Comparison of ENCODE assay signal across 8 mouse cellular contexts in genomic region chr7:89370917-89371316, GRCm38 (mm10). TPM values are rescaled to one million over a fixed set of nuclear protein-coding genes. Genes with fewer than 3 reads are reported as not detected.
A peak's percentile ranks its signal among the peaks of the same experiment; 100 is the strongest.
DNase-seq lines count a peak whose midpoint lies in the region; ATAC-seq lines count a peak whose summit lies in the region.

No protein-coding gene starts in this region.

- peak; percentile 28 to 32 for DNase-seq in cerebellum, adult 18-20 months
- DNase-seq in ovary, postnatal 36 days (ENCODE audit: low spot score), result peak; percentile 38
- no peak for DNase-seq in ovary, postnatal 14 days (ENCODE audit: low spot score)
- DNase-seq in gastrocnemius, postnatal 25 days, result peak; percentile 14
- DNase-seq in kidney, postnatal 10 days, result peak; percentile 75
- peak; percentile 72 for DNase-seq in lung, postnatal 25 days (ENCODE audit: low spot score)
- DNase-seq in yolk sac, embryonic 10.5 days (ENCODE audit: low spot score), result peak; percentile 33

- ATAC-seq in cerebellum, adult (ENCODE audit: insufficient number of reproducible peaks, low FRiP score, low TSS enrichment), result no peak

RNA-seq across cellular contexts. Expression of gene Tmem135, which starts 33.1 kb away (rescaled TPM):
- 10 to 100 TPM; 13.1 to 21.6 TPM for total RNA-seq in gastrocnemius, postnatal 25 days (2021)

RNA-seq across cellular contexts. Expression of gene Fzd4, which starts 33.2 kb away (rescaled TPM):
- total RNA-seq in gastrocnemius, postnatal 25 days (2021), result 10 to 100 TPM; 22.0 to 39.9 TPM
